Mouse (Mus musculus): ENCODE measurements at regions not wholly inside any gene's neighbourhood (a gene's known extent, or its start where the extent isn't known, plus 50 kb on each side); places are given as distances from the start of the nearest gene placed in this dataset.
A peak's percentile ranks its signal among the peaks of the same experiment; 100 is the strongest.

DNA sequence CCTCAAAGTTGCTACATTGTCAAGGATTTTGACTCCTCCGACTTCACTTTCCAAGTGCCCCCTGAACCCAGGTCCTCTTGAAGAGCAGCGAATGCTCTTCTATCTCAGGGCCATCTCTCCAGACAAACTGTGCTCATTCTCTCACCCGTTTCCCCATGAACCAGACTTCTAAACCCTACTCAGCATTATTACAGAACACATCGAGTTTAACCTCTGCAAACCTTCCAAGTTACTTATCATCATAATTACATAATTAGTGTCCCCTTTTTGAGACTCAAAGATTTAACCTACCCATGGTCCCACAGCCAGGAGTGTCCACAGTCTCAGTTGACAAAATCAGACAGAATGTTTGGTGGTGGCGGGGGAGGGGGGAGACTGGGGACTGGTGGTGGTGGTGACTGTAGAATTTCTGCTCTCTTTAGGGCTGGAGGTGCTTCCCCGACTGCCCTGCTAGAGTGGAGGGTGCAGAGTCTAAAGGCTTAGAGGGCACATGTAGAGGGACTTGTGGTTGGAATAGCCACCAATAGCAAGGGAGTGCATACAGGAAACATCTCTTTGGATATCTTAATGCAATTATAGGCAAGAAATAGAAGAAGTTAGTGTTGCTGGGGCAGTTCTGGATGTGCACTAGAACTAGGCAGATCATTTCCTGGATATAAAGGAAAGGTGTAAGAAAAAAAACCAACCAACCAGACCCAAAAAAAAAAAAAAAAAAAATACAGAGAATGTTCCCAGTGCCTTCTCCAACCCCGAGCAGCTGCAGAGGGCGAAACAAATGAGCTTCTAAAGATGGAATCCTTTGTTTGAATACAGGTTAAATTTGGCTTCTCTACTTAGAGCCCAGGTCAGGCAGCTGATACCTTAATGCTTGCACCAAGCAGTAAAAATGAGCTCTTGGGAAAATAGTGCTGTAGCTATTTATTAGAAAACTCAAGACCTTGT lies 96.4 kb upstream of the Fut8 start:
- H3K4me3 ChIP-seq (ENCODE audit: insufficient read depth, low read depth, low read length): no peak overlapping the region
- H3K27ac ChIP-seq (replicated peaks; ENCODE audit: low read depth, low read length): no peak overlapping the region
- H3K4me1 ChIP-seq (ENCODE audit: control insufficient read depth, insufficient read depth, insufficient read length, low read length): peaks cover 8% of the 10 kb centered on the region; the same call in 1 of the 2 replicates

DNA sequence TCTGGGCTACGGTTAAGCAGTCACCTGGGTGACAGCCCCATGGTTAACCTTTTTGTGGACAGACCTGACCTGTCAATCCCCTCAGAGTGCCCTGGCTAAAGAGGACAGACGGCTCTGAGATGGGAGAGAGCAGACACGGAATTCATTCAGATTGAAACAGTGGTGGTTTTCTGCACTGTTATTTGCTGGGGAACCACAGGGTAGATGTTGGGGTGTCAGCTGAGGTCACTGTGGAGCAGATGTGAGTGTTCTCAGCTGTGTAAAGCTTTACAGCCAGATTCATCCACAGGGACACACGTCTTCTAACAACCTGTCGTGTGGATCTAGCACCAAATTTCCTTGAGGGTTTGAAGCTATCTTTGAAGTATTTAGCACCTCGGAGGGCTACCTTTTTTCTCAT lies 97.3 kb upstream of the Fut8 start:
- Histone ChIP-seq H3K27ac (replicated peaks; ENCODE audit: low read depth, low read length) (no peak overlapping the region), H3K4me1 (ENCODE audit: control insufficient read depth, insufficient read depth, insufficient read length, low read length) (peaks cover 8% of the 10 kb centered on the region; the same call in 1 of the 2 replicates), H3K4me3 (ENCODE audit: insufficient read depth, low read depth, low read length) (no peak overlapping the region)

DNA sequence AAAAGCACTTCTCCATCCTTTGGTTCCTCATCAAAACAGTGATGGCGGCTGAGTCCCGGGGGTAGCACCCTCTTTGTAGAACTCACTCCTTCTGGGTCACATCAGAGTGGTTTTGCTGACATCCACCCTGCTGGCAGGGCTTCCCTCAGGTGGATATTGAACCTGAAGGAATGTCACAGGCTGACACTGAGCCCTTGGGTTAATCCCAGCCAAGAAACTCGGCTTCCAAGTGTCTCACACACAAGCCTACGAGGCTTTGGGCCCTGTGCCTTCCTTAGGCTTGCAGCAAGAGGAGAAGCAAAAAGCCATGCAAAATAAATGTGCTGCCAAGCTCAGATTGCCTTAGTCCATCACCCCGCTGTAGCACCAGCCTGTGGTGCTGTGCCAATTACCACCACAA lies 97.8 kb upstream of the Fut8 start:
- H3K4me3 ChIP-seq (ENCODE audit: insufficient read depth, low read depth, low read length): no peak overlapping the region
- 0 out of 2 replicates have a peak overlapping the region, but pooled peaks have one; percentile 18 for H3K27ac ChIP-seq (replicated peaks; ENCODE audit: low read depth, low read length)
- peaks cover 8% of the 10 kb centered on the region; the same call in 1 of the 2 replicates for H3K4me1 ChIP-seq (ENCODE audit: control insufficient read depth, insufficient read depth, insufficient read length, low read length)

DNA sequence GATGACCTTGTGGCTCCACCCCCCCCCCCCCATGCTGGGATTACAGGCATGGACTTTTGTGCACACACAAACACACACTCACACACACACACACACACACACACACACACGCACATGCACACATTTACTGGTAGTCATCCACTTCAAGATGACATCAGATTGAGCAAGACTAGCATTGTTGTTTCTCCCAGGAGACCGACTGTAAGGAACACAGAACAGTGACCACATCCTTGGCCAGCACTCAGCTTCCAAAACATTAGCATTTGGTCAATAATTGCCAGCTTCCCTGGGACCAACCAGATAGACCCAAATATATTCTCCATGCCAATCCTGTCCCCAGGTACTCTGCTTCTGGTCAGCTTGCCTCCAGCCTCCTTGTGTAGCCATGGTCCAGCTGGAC lies 98.2 kb upstream of the Fut8 start:
- H3K4me3 ChIP-seq (ENCODE audit: insufficient read depth, low read depth, low read length): no peak overlapping the region
- H3K27ac ChIP-seq (replicated peaks; ENCODE audit: low read depth, low read length): 0 out of 2 replicates have a peak overlapping the region, but pooled peaks have one; percentile 18
- H3K4me1 ChIP-seq (ENCODE audit: control insufficient read depth, insufficient read depth, insufficient read length, low read length): peaks cover 8% of the 10 kb centered on the region; the same call in 1 of the 2 replicates

DNA sequence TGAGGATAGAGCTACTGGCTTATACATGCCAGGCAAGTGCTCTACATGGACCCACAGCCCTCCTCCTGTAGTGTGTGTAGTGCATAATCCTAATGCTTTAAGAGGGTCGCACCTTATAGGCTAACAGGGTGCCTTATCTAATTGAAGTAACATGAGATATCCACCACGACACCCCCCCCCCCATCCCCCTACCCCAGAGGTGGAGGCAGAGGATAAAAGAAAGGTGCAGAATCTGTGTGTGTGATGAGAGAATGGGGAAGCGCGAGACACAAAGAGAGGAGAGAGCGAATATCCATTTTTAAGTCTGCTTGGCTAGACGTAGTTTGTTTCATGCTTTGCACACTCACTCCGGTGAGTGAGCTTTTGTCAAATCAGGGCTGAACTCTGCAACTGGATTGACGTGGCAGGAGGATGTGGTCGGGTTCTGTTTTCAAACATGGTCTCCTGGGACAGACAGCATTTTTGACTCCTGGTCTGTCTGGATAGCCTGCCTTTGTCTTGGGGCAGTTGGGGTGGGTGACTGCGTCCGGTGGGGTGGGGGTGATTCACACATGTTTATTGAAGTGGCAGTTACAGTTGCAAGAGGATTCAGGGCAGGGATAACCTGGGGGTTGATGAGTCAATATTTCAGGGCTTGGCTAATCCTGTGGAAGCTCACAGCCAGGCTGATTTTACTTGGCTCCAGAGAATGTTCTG lies 99.3 kb upstream of the Fut8 start:
- no peak overlapping the region for H3K4me3 ChIP-seq (ENCODE audit: insufficient read depth, low read depth, low read length)
- H3K27ac ChIP-seq (replicated peaks; ENCODE audit: low read depth, low read length): no peak overlapping the region
- peaks cover 8% of the 10 kb centered on the region; the same call in 1 of the 2 replicates for H3K4me1 ChIP-seq (ENCODE audit: control insufficient read depth, insufficient read depth, insufficient read length, low read length)

DNA sequence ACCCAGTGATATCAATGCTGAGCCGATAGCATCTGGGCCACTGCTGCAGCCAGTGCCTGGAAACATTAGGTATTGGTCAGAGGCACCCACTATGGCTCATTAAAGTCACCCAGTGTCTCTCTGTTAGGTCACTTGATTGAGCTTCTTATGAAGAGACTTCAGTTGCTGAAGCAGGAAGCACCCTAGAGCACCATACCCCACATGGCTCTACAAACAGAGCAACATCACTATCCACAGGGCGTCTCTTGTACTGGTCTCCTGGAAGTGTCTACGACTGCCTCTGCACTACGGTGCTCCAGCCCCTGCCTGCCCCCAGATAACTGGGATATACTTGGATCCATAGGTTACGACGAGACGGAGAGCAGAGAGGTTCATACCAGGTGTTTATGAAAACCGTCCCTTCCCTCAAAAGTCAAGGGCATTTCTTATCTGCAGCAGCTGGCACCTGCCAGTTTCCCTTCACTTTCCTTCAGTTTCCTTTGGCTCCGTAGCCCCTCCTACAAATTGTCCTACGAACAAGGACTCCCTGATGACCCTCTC lies 100.6 kb upstream of the Fut8 start:
- Histone ChIP-seq H3K4me1 (ENCODE audit: control insufficient read depth, insufficient read depth, insufficient read length, low read length) (peaks cover 8% of the 10 kb centered on the region; the same call in 1 of the 2 replicates), H3K27ac (replicated peaks; ENCODE audit: low read depth, low read length) (no peak overlapping the region), H3K4me3 (ENCODE audit: insufficient read depth, low read depth, low read length) (no peak overlapping the region)

DNA sequence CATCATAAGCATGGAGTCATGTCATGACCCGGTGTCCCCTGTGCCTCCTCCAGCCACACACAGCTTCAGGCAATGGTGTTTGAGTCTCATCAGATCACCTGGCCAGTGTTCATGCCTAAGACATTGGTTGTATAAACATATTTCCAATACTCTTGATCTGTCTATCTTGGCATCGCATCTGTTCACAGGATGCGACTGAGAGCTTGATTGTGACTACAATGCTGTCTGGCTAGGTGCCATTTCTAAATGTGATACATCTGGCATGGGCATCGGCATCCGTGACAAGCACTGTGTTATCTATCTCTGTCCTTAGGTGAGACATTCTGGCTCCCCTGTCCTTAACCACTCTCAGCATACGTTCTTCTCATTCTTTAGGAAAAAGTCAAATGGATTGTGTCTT lies 102.3 kb upstream of the Fut8 start:
- Histone ChIP-seq H3K4me1 (ENCODE audit: control insufficient read depth, insufficient read depth, insufficient read length, low read length) (peaks cover 6% of the 10 kb centered on the region; the same call in 1 of the 2 replicates), H3K27ac (replicated peaks; ENCODE audit: low read depth, low read length) (no peak overlapping the region), H3K4me3 (ENCODE audit: insufficient read depth, low read depth, low read length) (no peak overlapping the region)

DNA sequence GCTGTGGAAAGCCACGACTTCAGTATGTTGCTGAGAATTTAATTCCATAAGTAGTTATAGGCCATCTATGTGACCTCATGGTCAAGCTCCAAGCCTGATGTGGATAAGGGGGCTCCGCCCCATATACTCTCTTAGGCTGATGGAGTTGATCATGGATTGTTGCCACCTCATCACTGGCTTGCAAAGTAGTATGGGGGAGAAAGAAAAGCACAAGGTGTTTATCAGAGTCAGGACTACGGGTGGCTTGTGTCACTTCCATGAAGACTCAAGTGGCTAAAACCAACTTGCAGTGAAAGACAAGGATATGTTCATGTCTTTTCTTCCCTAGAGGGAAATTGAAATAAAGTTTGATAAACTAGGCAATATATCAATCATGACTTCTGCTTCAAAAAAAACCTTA lies 102.9 kb upstream of the Fut8 start:
- H3K27ac ChIP-seq (replicated peaks; ENCODE audit: low read depth, low read length): no peak overlapping the region
- H3K4me3 ChIP-seq (ENCODE audit: insufficient read depth, low read depth, low read length): no peak overlapping the region
- H3K4me1 ChIP-seq (ENCODE audit: control insufficient read depth, insufficient read depth, insufficient read length, low read length): 0 out of 2 replicates have a peak, but pooled peaks cover 2% of the 10 kb centered on the region

DNA sequence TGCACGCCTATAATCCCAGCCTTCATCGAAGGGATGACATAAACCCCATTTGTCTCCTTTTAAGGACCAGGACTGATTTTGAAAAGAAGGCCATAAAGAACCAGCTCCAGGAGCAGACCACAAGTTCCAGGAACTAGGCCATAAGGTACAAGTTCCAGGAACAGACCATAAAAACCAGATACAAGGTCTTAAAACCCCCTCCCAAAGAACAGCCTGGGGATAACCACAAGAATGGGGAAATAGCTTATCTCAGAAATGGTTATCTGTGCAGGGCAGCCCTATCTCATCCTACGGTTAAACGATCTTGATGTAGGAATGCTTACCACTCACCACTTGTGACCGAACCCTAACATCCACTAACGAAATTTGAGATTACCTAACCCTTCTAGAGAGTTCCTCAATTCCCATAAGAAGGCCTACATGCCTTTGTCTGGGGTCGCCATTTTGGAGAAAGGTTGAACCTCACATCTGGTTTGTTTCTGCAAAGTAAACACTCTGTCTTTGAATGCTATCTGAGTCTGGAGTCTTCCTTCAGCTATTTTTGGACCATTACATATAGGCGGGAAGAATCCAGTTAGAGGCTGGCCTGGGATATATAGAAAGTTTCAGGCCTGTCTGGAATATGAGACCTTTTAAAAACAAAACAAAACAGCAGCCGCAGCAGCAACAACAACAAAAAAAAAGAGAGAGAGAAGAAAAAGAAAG lies 103.5 kb upstream of the Fut8 start:
- H3K4me1 ChIP-seq (ENCODE audit: control insufficient read depth, insufficient read depth, insufficient read length, low read length): no peaks in the 10 kb centered on the region
- H3K4me3 ChIP-seq (ENCODE audit: insufficient read depth, low read depth, low read length): no peak overlapping the region
- no peak overlapping the region for H3K27ac ChIP-seq (replicated peaks; ENCODE audit: low read depth, low read length)

DNA sequence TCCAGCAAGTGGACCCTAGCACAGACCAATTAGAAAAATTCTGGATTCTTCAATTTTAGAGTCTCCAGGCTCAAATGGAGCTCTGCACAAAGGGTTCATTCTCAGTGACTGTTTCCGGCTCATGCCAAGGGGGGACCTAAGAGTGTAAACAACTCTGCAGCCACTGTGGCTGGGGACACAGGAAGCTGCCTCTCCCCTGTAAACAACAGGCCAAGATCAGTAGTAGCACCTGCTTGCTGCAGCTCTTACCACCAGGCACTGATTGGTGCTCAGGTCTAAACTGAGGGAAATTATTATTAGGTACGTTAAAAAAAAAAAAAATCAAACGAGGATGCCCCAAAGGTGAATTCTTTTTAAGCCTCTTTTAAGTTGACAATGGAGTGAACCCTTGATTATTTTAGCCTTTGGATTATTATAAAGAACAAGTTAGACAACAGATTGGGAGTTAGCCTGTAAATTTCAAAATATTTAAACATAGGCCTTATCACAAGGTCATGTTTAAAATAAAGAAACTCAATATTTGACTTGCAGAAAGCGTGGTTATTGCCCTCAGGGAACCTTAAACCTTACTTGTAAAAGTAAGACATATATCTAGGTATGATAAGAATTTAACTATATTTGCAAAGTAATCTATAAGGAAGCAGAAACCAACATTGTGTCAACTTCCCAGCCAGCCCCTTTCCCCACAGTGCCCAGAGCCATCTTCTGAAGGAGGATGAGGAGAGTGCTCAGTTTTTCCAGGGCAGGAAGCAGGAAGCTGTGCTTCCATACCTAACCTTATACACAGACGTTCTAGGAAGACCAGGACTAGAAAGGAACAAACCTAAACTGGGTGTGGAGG lies 104.2 kb upstream of the Fut8 start:
- Histone ChIP-seq H3K27ac (replicated peaks; ENCODE audit: low read depth, low read length) (no peak overlapping the region), H3K4me1 (ENCODE audit: control insufficient read depth, insufficient read depth, insufficient read length, low read length) (no peaks in the 10 kb centered on the region), H3K4me3 (ENCODE audit: insufficient read depth, low read depth, low read length) (no peak overlapping the region)

DNA sequence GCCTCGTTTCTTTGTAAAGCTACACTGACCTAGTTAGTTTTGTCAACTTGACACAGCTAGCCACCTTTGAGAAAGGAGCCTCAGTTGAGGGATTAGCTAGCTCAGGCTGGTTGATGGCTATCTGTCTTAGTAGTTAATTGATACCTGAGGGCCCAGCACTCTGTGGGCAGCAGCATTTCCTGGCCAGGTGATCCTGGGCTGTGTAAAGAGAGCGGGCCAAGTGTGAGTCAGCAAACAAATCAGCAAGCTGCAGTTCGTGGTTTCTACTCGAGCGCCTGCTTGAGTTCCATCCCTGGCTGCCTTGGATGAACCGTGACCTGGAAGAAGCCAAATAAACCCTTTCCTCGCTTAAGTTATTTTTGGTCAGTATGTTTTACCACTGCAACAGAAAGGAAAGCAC lies 106.6 kb upstream of the Fut8 start:
- H3K4me1 ChIP-seq (ENCODE audit: control insufficient read depth, insufficient read depth, insufficient read length, low read length): no peaks in the 10 kb centered on the region
- no peak overlapping the region for H3K27ac ChIP-seq (replicated peaks; ENCODE audit: low read depth, low read length)
- H3K4me3 ChIP-seq (ENCODE audit: insufficient read depth, low read depth, low read length): no peak overlapping the region

DNA sequence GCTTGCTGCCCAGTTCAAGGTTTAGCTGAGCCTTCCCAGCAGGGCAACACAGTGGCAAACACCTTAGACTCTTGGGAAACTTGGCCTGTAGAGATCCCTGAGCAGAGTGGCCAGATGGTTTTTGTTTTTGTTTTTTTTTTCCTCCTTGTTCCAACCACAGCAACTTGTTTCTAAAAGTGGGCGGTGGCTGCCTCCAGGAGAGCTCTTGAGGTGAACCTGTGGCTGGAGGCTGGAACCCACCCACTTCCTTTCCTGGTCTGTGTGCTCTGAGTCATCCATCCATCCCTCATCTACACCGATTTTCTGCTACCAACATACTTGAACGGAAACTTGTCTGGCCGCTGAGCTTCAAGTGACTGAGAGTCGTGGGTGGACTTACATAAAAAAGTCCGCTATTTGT lies 107.4 kb upstream of the Fut8 start:
- Histone ChIP-seq H3K27ac (replicated peaks; ENCODE audit: low read depth, low read length) (no peak overlapping the region), H3K4me1 (ENCODE audit: control insufficient read depth, insufficient read depth, insufficient read length, low read length) (no peaks in the 10 kb centered on the region), H3K4me3 (ENCODE audit: insufficient read depth, low read depth, low read length) (no peak overlapping the region)

DNA sequence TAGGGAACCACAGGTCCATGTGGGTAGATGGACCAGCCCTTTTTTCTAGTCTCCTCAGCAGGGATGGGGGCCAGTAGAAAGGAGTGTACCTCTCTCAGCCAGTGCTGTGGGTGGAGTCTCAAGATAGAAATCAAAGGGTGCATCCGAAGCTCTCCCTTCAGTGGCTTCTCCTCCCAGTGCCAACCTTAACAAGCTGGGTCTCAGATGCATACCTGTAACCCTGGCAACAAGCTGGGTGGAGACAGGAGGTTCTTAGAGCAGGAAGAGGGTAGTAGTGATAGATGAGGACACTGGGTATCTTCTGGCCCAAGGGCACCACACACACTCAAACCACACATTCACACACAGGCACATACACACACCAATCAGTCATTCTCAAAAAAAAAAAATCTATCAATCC lies 113.7 kb upstream of the Fut8 start:
- no peak overlapping the region for H3K27ac ChIP-seq (replicated peaks; ENCODE audit: low read depth, low read length)
- H3K4me1 ChIP-seq (ENCODE audit: control insufficient read depth, insufficient read depth, insufficient read length, low read length): no peaks in the 10 kb centered on the region
- H3K4me3 ChIP-seq (ENCODE audit: insufficient read depth, low read depth, low read length): no peak overlapping the region

DNA sequence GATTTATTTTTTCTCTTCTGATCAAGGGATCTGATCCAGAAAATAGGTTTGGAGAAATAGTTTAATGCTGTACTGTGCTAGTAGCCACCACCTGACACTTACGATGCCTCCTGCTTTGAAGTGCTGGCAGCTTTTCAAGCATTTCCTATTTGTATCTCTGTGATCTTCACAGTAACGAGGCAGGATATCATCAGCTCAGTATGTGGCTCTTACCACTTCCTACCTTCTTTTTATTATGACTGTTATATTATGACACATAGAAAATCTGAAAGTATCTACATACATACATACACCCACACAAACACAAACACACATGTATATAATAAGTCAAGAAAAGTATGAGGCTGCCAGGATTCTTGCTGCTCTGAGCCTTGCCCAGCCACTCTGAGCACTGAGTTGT lies 124.4 kb upstream of the Fut8 start:
- Histone ChIP-seq H3K27ac (replicated peaks; ENCODE audit: low read depth, low read length) (no peak overlapping the region), H3K4me3 (ENCODE audit: insufficient read depth, low read depth, low read length) (no peak overlapping the region), H3K4me1 (ENCODE audit: control insufficient read depth, insufficient read depth, insufficient read length, low read length) (no peaks in the 10 kb centered on the region)

All from brown adipose tissue, adult 24 weeks (tissue).